Mouse (Mus musculus): ENCODE measurements around the gene Dio3. TPM values are rescaled to one million over a fixed set of nuclear protein-coding genes. Genes with fewer than 3 reads are reported as not detected.

Dio3 gene
- polyA plus RNA-seq, 2 experiments: 0.13 TPM; not detected in 1

DNA sequence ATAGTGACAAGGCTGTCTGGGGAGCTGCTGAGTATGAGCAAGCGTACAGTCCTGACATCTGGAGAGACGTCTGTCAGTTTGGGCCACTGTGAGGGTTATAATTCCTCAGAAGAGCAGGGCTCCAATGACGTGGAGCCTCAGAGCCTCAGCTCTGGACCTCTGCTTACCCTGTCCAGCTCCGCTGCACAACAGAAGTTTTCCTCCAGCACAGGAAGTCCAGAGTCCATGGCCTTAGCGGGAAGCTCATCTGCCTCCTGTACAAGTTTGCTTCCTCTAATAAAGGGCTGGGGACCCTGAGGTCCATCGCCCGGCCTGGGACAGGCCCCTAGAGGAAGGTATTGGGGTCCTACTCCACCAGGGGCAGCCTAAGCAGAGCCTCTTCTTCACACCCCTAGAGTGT lies 41.8 kb upstream of the Dio3 start:
- H3K4me3 ChIP-seq (ENCODE audit: insufficient read depth in 1 of 2, low read depth in 2 of 2, low read length in 2 of 2): no peak overlapping the region
- no peak overlapping the region for H3K4me2 ChIP-seq (ENCODE audit: low read depth)
- DNase-seq (ENCODE audit: low read depth in 3 of 3, low spot score in 3 of 3) (no peak), ATAC-seq (ENCODE audit: insufficient read depth) (no peak)
- H3K9me3 ChIP-seq (ENCODE audit: control insufficient read depth, low read length): no peaks in the 10 kb centered on the region
- no peak overlapping the region for H3K27ac ChIP-seq
- no peak overlapping the region for H3K9ac ChIP-seq (replicated peaks)
- H3K27me3 ChIP-seq (ENCODE audit: control insufficient read depth, insufficient read depth, low read length): no peaks in the 10 kb centered on the region
- no peaks in the 10 kb centered on the region; a peak in 1 of 4 replicates for H3K4me1 ChIP-seq (replicated peaks; ENCODE audit: control insufficient read depth in 2 of 2, insufficient read depth in 2 of 2, low read length in 1 of 2)
- WGBS (ENCODE audit: insufficient replicate concordance): 55% methylated on average over 7 of the region's 7 CpGs
- H3K36me3 ChIP-seq (replicated peaks; ENCODE audit: control insufficient read depth, insufficient read depth, low read depth): no peaks in the 10 kb centered on the region
- TF ChIP-seq EP300 (IDR thresholded peaks at IDR 0.05; ENCODE audit: low read depth) (no peak), CTCF (IDR thresholded peaks at IDR 0.05; ENCODE audit: low read depth) (no peak)

DNA sequence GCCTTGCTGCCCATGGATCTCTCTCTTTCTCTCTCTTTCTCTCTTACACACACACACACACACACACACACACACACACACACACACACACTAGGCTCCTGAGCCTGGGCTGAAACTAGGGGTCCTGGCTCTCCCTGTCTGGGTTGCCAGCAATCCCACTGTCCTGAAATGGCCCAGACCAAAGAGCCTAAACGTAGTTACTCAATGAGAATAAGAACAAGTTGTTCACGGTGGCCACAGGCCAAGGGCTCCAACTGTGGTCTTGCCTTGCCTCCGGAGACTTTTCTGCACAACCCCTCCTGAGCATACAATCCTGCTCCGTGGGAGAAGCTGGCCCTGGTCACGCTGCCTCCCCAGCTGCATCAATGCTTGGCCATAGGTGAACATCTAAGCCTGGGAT lies 39.5 kb upstream of the Dio3 start:
- H3K9me3 ChIP-seq (ENCODE audit: control insufficient read depth, low read length): no peaks in the 10 kb centered on the region
- no peak overlapping the region for H3K9ac ChIP-seq (replicated peaks)
- H3K4me2 ChIP-seq (ENCODE audit: low read depth): no peak overlapping the region
- no peaks in the 10 kb centered on the region; a peak in 1 of 4 replicates for H3K4me1 ChIP-seq (replicated peaks; ENCODE audit: control insufficient read depth in 2 of 2, insufficient read depth in 2 of 2, low read length in 1 of 2)
- H3K4me3 ChIP-seq (ENCODE audit: insufficient read depth in 1 of 2, low read depth in 2 of 2, low read length in 2 of 2): no peak overlapping the region
- TF ChIP-seq CTCF (IDR thresholded peaks at IDR 0.05; ENCODE audit: low read depth) (no peak), EP300 (IDR thresholded peaks at IDR 0.05; ENCODE audit: low read depth) (no peak)
- no peak for DNase-seq (ENCODE audit: low read depth in 3 of 3, low spot score in 3 of 3)
- H3K27me3 ChIP-seq (ENCODE audit: control insufficient read depth, insufficient read depth, low read length): no peaks in the 10 kb centered on the region
- no peak for ATAC-seq (ENCODE audit: insufficient read depth)
- H3K36me3 ChIP-seq (replicated peaks; ENCODE audit: control insufficient read depth, insufficient read depth, low read depth): no peaks in the 10 kb centered on the region
- H3K27ac ChIP-seq: no peak overlapping the region
- 60% methylated on average over 5 of the region's 5 CpGs for WGBS (ENCODE audit: insufficient replicate concordance)

DNA sequence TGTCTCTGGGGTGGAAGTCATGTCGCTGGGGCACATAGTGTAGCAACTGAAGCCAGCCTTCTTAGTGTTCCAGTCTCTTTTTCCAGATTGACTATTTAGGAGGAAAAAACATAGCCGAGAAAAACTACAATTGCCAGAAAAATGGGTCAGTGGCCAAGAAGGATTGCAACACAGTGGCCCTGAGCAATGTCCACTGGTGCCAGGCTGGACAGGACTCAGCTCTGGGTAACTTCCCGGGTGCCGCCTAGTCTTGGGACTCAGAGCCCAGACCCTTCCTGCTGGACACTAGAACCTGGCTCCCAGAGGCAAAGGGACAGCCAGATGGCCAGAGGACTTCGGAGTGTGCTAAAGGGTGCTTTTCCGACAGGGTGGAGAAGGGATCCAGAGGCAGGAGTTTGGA lies 34.3 kb upstream of the Dio3 start:
- WGBS (ENCODE audit: insufficient replicate concordance): 53% methylated on average over 6 of the region's 6 CpGs
- H3K4me1 ChIP-seq (replicated peaks; ENCODE audit: control insufficient read depth in 2 of 2, insufficient read depth in 2 of 2, low read length in 1 of 2): no peaks in the 10 kb centered on the region
- no peak for DNase-seq (ENCODE audit: low read depth in 3 of 3, low spot score in 3 of 3)

DNA sequence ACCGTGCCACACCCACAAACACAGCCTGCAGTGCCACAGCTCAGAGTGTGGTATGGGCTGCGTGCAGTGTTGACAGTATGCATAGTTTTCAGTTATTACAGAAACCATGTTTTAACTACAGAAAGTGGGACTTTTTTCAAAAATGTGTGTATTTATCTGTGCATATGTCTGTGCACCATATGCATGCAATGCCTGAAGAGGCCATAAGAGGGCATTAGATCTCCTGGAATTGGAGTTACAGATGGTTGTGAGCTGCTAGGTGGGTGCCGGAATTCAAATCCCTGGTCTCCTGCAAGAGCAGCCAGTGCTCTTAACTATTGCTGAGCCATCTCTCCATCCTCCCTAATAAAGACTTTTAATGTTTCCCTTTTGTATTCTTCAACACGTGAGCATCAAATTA lies 33.4 kb upstream of the Dio3 start:
- Histone ChIP-seq H3K4me2 (ENCODE audit: low read depth) (no peak overlapping the region), H3K4me1 (replicated peaks; ENCODE audit: control insufficient read depth in 2 of 2, insufficient read depth in 2 of 2, low read length in 1 of 2) (no peaks in the 10 kb centered on the region), H3K9me3 (ENCODE audit: control insufficient read depth, low read length) (no peaks in the 10 kb centered on the region), H3K27ac (no peak overlapping the region), H3K36me3 (replicated peaks; ENCODE audit: control insufficient read depth, insufficient read depth, low read depth) (no peaks in the 10 kb centered on the region), H3K27me3 (ENCODE audit: control insufficient read depth, insufficient read depth, low read length) (no peaks in the 10 kb centered on the region), H3K4me3 (ENCODE audit: insufficient read depth in 1 of 2, low read depth in 2 of 2, low read length in 2 of 2) (no peak overlapping the region), H3K9ac (replicated peaks) (no peak overlapping the region)
- ATAC-seq (ENCODE audit: insufficient read depth): no peak
- 64% methylated on average over 4 of the region's 4 CpGs for WGBS (ENCODE audit: insufficient replicate concordance)
- no peak for DNase-seq (ENCODE audit: low read depth in 3 of 3, low spot score in 3 of 3)
- TF ChIP-seq EP300 (IDR thresholded peaks at IDR 0.05; ENCODE audit: low read depth): no peak
- no peak for TF ChIP-seq CTCF (IDR thresholded peaks at IDR 0.05; ENCODE audit: low read depth)

More for the DNA sequence above, 34.3 kb upstream of the Dio3 start:
- ATAC-seq (ENCODE audit: insufficient read depth): no peak
- no peak for TF ChIP-seq EP300 (IDR thresholded peaks at IDR 0.05; ENCODE audit: low read depth)
- TF ChIP-seq CTCF (IDR thresholded peaks at IDR 0.05; ENCODE audit: low read depth): no peak
- no peak overlapping the region for H3K4me3 ChIP-seq (ENCODE audit: insufficient read depth in 1 of 2, low read depth in 2 of 2, low read length in 2 of 2)
- H3K4me2 ChIP-seq (ENCODE audit: low read depth): no peak overlapping the region
- no peaks in the 10 kb centered on the region for H3K27me3 ChIP-seq (ENCODE audit: control insufficient read depth, insufficient read depth, low read length)
- H3K9me3 ChIP-seq (ENCODE audit: control insufficient read depth, low read length): no peaks in the 10 kb centered on the region
- H3K27ac ChIP-seq: no peak overlapping the region
- no peaks in the 10 kb centered on the region for H3K36me3 ChIP-seq (replicated peaks; ENCODE audit: control insufficient read depth, insufficient read depth, low read depth)
- H3K9ac ChIP-seq (replicated peaks): no peak overlapping the region

DNA sequence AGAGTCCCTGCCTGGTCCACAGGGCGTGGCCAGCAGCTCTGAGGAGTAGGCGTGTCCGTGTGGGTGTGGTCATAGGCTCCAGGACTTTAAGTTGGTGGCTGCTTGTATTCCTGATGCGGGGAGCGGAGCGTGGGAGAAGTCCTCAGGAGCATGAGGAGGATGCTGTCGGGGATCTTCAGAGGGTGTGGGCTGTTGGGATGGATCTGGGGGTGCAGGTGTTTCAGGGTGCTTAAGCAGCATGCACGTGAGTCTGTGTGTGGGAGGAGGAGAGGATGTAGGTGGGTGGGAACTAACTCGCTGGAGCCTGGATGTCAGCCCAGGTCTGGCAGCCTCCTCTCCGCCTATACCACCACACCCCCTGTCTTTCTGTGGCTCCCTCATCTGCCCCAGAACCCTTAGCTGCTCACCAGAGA lies 26.7 kb upstream of the Dio3 start:
- no peak for TF ChIP-seq CTCF (IDR thresholded peaks at IDR 0.05; ENCODE audit: low read depth)
- no peak for TF ChIP-seq EP300 (IDR thresholded peaks at IDR 0.05; ENCODE audit: low read depth)
- ATAC-seq (ENCODE audit: insufficient read depth) (no peak), DNase-seq (ENCODE audit: low read depth in 3 of 3, low spot score in 3 of 3) (no peak)
- Histone ChIP-seq H3K36me3 (replicated peaks; ENCODE audit: control insufficient read depth, insufficient read depth, low read depth) (no peaks in the 10 kb centered on the region), H3K4me2 (ENCODE audit: low read depth) (no peak overlapping the region), H3K4me1 (replicated peaks; ENCODE audit: control insufficient read depth in 2 of 2, insufficient read depth in 2 of 2, low read length in 1 of 2) (no peaks in the 10 kb centered on the region), H3K9ac (replicated peaks) (no peak overlapping the region), H3K27ac (no peak overlapping the region), H3K4me3 (ENCODE audit: insufficient read depth in 1 of 2, low read depth in 2 of 2, low read length in 2 of 2) (no peak overlapping the region), H3K27me3 (ENCODE audit: control insufficient read depth, insufficient read depth, low read length) (no peaks in the 10 kb centered on the region), H3K9me3 (ENCODE audit: control insufficient read depth, low read length) (no peaks in the 10 kb centered on the region)
- 21% methylated on average over 10 of the region's 10 CpGs for WGBS (ENCODE audit: insufficient replicate concordance)

Measured in liver, embryonic 14.5 days (tissue).